Mouse (Mus musculus) thymus, adult 18-20 months (tissue): ENCODE data around the gene Rsph10b.
A peak's percentile ranks its signal among the peaks of the same experiment; 100 is the strongest.

ENCODE experiments used
- DNase-seq, 2 experiments: peaks; one replicate each; pipeline ENCODE4 v3.0.0; 2022; ENCODE audit warnings: mixed read lengths in 2 of 2

The Rsph10b gene

GRCm38 (mm10) chr5:143932831-143933230 lies at the start of gene Rsph10b:
TSS of gene Rsph10b (plus strand) at chr5:143933035.
- no peak for DNase-seq

GRCm38 (mm10) chr5:143885274-143885673 lies 47.6 kb upstream of the Rsph10b start:
- no peak for DNase-seq

- DNase-seq: no peak
These were observed 42.1 kb upstream of the Rsph10b start for GRCm38 (mm10) chr5:143890741-143891140.

GRCm38 (mm10) chr5:143892255-143892886 lies 40.5 kb upstream of the Rsph10b start:
- DNase-seq: no peak

- DNase-seq: no peak
These were observed 39.4 kb upstream of the Rsph10b start for GRCm38 (mm10) chr5:143893396-143893795.

GRCm38 (mm10) chr5:143897635-143898330 lies 35.1 kb upstream of the Rsph10b start, which contains the start of gene Ankrd61:
TSS of gene Ankrd61 (minus strand) at chr5:143897685.
- no peak for DNase-seq

- no peak for DNase-seq
These were observed 30.7 kb upstream of the Rsph10b start for GRCm38 (mm10) chr5:143902111-143902510.

- DNase-seq: no peak
These were observed 29.0 kb upstream of the Rsph10b start for GRCm38 (mm10) chr5:143903813-143904212.

GRCm38 (mm10) chr5:143906429-143906828 lies 26.4 kb upstream of the Rsph10b start:
- no peak for DNase-seq

GRCm38 (mm10) chr5:143908926-143909325 lies 23.9 kb upstream of the Rsph10b start:
- DNase-seq: no peak

GRCm38 (mm10) chr5:143909417-143910400 lies 23.1 kb upstream of the Rsph10b start, which contains the start of the genes Aimp2 and Pms2:
TSS of gene Aimp2 (minus strand) at chr5:143909847.
TSS of gene Pms2 (plus strand) at chr5:143909964.
- DNase-seq: peak; percentile 89 to 94

- no peak for DNase-seq
These were observed 16.6 kb upstream of the Rsph10b start for GRCm38 (mm10) chr5:143916221-143916620.

GRCm38 (mm10) chr5:143917418-143917817 lies 15.4 kb upstream of the Rsph10b start:
- DNase-seq: peak in 1 of 2 experiments; percentile 38

- DNase-seq: no peak
These were observed 14.7 kb upstream of the Rsph10b start for GRCm38 (mm10) chr5:143918120-143918519.

GRCm38 (mm10) chr5:143924781-143925452 lies 7.9 kb upstream of the Rsph10b start:
- no peak for DNase-seq

GRCm38 (mm10) chr5:143927875-143928274 lies 5.0 kb upstream of the Rsph10b start, which contains the start of gene Gm42421:
TSS of gene Gm42421 (plus strand) at chr5:143928175.
- DNase-seq: no peak

- no peak for DNase-seq
These were observed 3.5 kb upstream of the Rsph10b start for GRCm38 (mm10) chr5:143929291-143929690.

GRCm38 (mm10) chr5:143930656-143931055 lies 2.2 kb upstream of the Rsph10b start:
- no peak for DNase-seq

- no peak for DNase-seq
These were observed 813 bp upstream of the Rsph10b start for GRCm38 (mm10) chr5:143931863-143932580.

GRCm38 (mm10) chr5:143933414-143933813 lies 579 bp downstream of the Rsph10b start:
- no peak for DNase-seq

- DNase-seq: no peak
These were observed 1.0 kb downstream of the Rsph10b start for GRCm38 (mm10) chr5:143933875-143934274.

GRCm38 (mm10) chr5:143936156-143936555 lies 3.3 kb downstream of the Rsph10b start:
- DNase-seq: no peak
